Mouse (Mus musculus): ENCODE results near the gene Ryr3. TPM values are rescaled to one million over a fixed set of nuclear protein-coding genes. Genes with fewer than 3 reads are reported as not detected.

The Ryr3 gene
- polyA plus RNA-seq, 1 experiment from 2014 or later = 2.1 TPM

- Histone ChIP-seq H3K27me3 (ENCODE audit: control insufficient read depth, insufficient read depth, low read length) (no peaks in the 10 kb centered on the region), H3K9me3 (ENCODE audit: control insufficient read depth, low read length) (no peaks in the 10 kb centered on the region), H3K9ac (ENCODE audit: low read length) (no peak overlapping the region), H3K27ac (replicated peaks) (no peak overlapping the region), H3K36me3 (ENCODE audit: control insufficient read depth, insufficient read depth, low read length) (no peaks in the 10 kb centered on the region), H3K4me3 (ENCODE audit: low read depth, low read length) (no peak overlapping the region), H3K4me2 (replicated peaks; ENCODE audit: low read depth) (no peak overlapping the region), H3K4me1 (replicated peaks; ENCODE audit: control insufficient read depth, insufficient read depth) (no peaks in the 10 kb centered on the region)
- TF ChIP-seq EP300 (optimal IDR thresholded peaks at IDR 0.05) (no peak), CTCF (IDR thresholded peaks at IDR 0.05; ENCODE audit: low read depth) (no peak)
- 70% methylated on average over 2 of the region's 2 CpGs for WGBS
- DNase-seq (ENCODE audit: low spot score) (no peak), ATAC-seq (ENCODE audit: low FRiP score, low TSS enrichment) (no peak)
Measured at GRCm38 (mm10) chr2:112676175-112676574, 540.7 kb downstream of the Ryr3 start.

GRCm38 (mm10) chr2:112669461-112669860, 547.4 kb downstream of the Ryr3 start:
- no peaks in the 10 kb centered on the region for H3K36me3 ChIP-seq (ENCODE audit: control insufficient read depth, insufficient read depth, low read length)
- no peak overlapping the region for H3K4me3 ChIP-seq (ENCODE audit: low read depth, low read length)
- DNase-seq (ENCODE audit: low spot score) (no peak), ATAC-seq (ENCODE audit: low FRiP score, low TSS enrichment) (no peak)
- H3K4me1 ChIP-seq (replicated peaks; ENCODE audit: control insufficient read depth, insufficient read depth) = no peaks in the 10 kb centered on the region
- H3K27ac ChIP-seq (replicated peaks) = no peak overlapping the region
- no peak for TF ChIP-seq EP300 (optimal IDR thresholded peaks at IDR 0.05)
- TF ChIP-seq CTCF (IDR thresholded peaks at IDR 0.05; ENCODE audit: low read depth) = no peak
- no peak overlapping the region for H3K9ac ChIP-seq (ENCODE audit: low read length)
- H3K27me3 ChIP-seq (ENCODE audit: control insufficient read depth, insufficient read depth, low read length) = no peaks in the 10 kb centered on the region
- H3K9me3 ChIP-seq (ENCODE audit: control insufficient read depth, low read length) = no peaks in the 10 kb centered on the region
- 48% methylated on average over 3 of the region's 3 CpGs for WGBS
- no peak overlapping the region for H3K4me2 ChIP-seq (replicated peaks; ENCODE audit: low read depth)

- no peaks in the 10 kb centered on the region for H3K36me3 ChIP-seq (ENCODE audit: control insufficient read depth, insufficient read depth, low read length)
- H3K27me3 ChIP-seq (ENCODE audit: control insufficient read depth, insufficient read depth, low read length) = no peaks in the 10 kb centered on the region
- WGBS = 37% methylated on average over 5 of the region's 5 CpGs
- no peak overlapping the region for H3K4me2 ChIP-seq (replicated peaks; ENCODE audit: low read depth)
- H3K27ac ChIP-seq (replicated peaks) = no peak overlapping the region
- DNase-seq (ENCODE audit: low spot score) (no peak), ATAC-seq (ENCODE audit: low FRiP score, low TSS enrichment) (no peak)
- no peaks in the 10 kb centered on the region for H3K4me1 ChIP-seq (replicated peaks; ENCODE audit: control insufficient read depth, insufficient read depth)
- no peak for TF ChIP-seq EP300 (optimal IDR thresholded peaks at IDR 0.05)
- TF ChIP-seq CTCF (IDR thresholded peaks at IDR 0.05; ENCODE audit: low read depth) = no peak
- no peak overlapping the region for H3K4me3 ChIP-seq (ENCODE audit: low read depth, low read length)
- H3K9ac ChIP-seq (ENCODE audit: low read length) = no peak overlapping the region
- no peaks in the 10 kb centered on the region for H3K9me3 ChIP-seq (ENCODE audit: control insufficient read depth, low read length)
Measured at GRCm38 (mm10) chr2:112656131-112656530, 560.8 kb downstream of the Ryr3 start.

- Histone ChIP-seq H3K9ac (ENCODE audit: low read length) (no peak overlapping the region), H3K36me3 (ENCODE audit: control insufficient read depth, insufficient read depth, low read length) (no peaks in the 10 kb centered on the region), H3K27me3 (ENCODE audit: control insufficient read depth, insufficient read depth, low read length) (no peaks in the 10 kb centered on the region), H3K4me1 (replicated peaks; ENCODE audit: control insufficient read depth, insufficient read depth) (no peaks in the 10 kb centered on the region), H3K4me3 (ENCODE audit: low read depth, low read length) (no peak overlapping the region), H3K4me2 (replicated peaks; ENCODE audit: low read depth) (no peak overlapping the region), H3K9me3 (ENCODE audit: control insufficient read depth, low read length) (no peaks in the 10 kb centered on the region), H3K27ac (replicated peaks) (no peak overlapping the region)
- no peak for DNase-seq (ENCODE audit: low spot score)
- ATAC-seq (ENCODE audit: low FRiP score, low TSS enrichment) = no peak
- WGBS = 73% methylated on average over 3 of the region's 3 CpGs
- TF ChIP-seq CTCF (IDR thresholded peaks at IDR 0.05; ENCODE audit: low read depth) (no peak), EP300 (optimal IDR thresholded peaks at IDR 0.05) (no peak)
Measured at GRCm38 (mm10) chr2:112653836-112654235, 563.1 kb downstream of the Ryr3 start.

GRCm38 (mm10) chr2:112637206-112637605, 579.7 kb downstream of the Ryr3 start:
- Histone ChIP-seq H3K4me3 (ENCODE audit: low read depth, low read length) (no peak overlapping the region), H3K4me1 (replicated peaks; ENCODE audit: control insufficient read depth, insufficient read depth) (no peaks in the 10 kb centered on the region), H3K9me3 (ENCODE audit: control insufficient read depth, low read length) (no peaks in the 10 kb centered on the region), H3K27me3 (ENCODE audit: control insufficient read depth, insufficient read depth, low read length) (no peaks in the 10 kb centered on the region), H3K4me2 (replicated peaks; ENCODE audit: low read depth) (no peak overlapping the region), H3K9ac (ENCODE audit: low read length) (no peak overlapping the region), H3K36me3 (ENCODE audit: control insufficient read depth, insufficient read depth, low read length) (no peaks in the 10 kb centered on the region), H3K27ac (replicated peaks) (no peak overlapping the region)
- DNase-seq (ENCODE audit: low spot score) = no peak
- no peak for ATAC-seq (ENCODE audit: low FRiP score, low TSS enrichment)
- 75% methylated on average over 5 of the region's 5 CpGs for WGBS
- TF ChIP-seq EP300 (optimal IDR thresholded peaks at IDR 0.05) (no peak), CTCF (IDR thresholded peaks at IDR 0.05; ENCODE audit: low read depth) (no peak)

GRCm38 (mm10) chr2:112632536-112632935, 584.4 kb downstream of the Ryr3 start:
- Histone ChIP-seq H3K4me3 (ENCODE audit: low read depth, low read length) (no peak overlapping the region), H3K27ac (replicated peaks) (no peak overlapping the region), H3K4me1 (replicated peaks; ENCODE audit: control insufficient read depth, insufficient read depth) (no peaks in the 10 kb centered on the region), H3K27me3 (ENCODE audit: control insufficient read depth, insufficient read depth, low read length) (no peaks in the 10 kb centered on the region), H3K9ac (ENCODE audit: low read length) (no peak overlapping the region), H3K9me3 (ENCODE audit: control insufficient read depth, low read length) (no peaks in the 10 kb centered on the region), H3K4me2 (replicated peaks; ENCODE audit: low read depth) (no peak overlapping the region), H3K36me3 (ENCODE audit: control insufficient read depth, insufficient read depth, low read length) (peaks cover 4% of the 10 kb centered on the region)
- DNase-seq (ENCODE audit: low spot score) (no peak), ATAC-seq (ENCODE audit: low FRiP score, low TSS enrichment) (no peak)
- WGBS = 84% methylated on average over 9 of the region's 9 CpGs
- TF ChIP-seq CTCF (IDR thresholded peaks at IDR 0.05; ENCODE audit: low read depth) = no peak
- TF ChIP-seq EP300 (optimal IDR thresholded peaks at IDR 0.05) = no peak
